Mouse (Mus musculus): ENCODE measurements around the gene Zgpat.

The Zgpat gene

GRCm38 (mm10) chr2:181364860-181365596, at the start of gene Zgpat, which contains the start of gene Arfrp1:
Gene Zgpat (plus strand): TSS chr2:181364928.
Gene Arfrp1 (minus strand): TSS chr2:181365404.
- peak; percentile 86 for DNase-seq

- DNase-seq: peak; percentile 72
These were observed 45.3 kb upstream of the Zgpat start, which contains the start of gene Rtel1 for GRCm38 (mm10) chr2:181319248-181320102. Gene Rtel1 (plus strand): TSS chr2:181319739.

- DNase-seq: no peak
These were observed 44.6 kb upstream of the Zgpat start for GRCm38 (mm10) chr2:181320103-181320499.

- no peak for DNase-seq
These were observed 42.6 kb upstream of the Zgpat start for GRCm38 (mm10) chr2:181322136-181322535.

GRCm38 (mm10) chr2:181326098-181326497, 38.6 kb upstream of the Zgpat start:
- no peak for DNase-seq

- DNase-seq: no peak
These were observed 32.2 kb upstream of the Zgpat start for GRCm38 (mm10) chr2:181332542-181332941.

- peak; percentile 49 for DNase-seq
These were observed 30.7 kb upstream of the Zgpat start for GRCm38 (mm10) chr2:181334023-181334422.

GRCm38 (mm10) chr2:181340426-181340825, 24.3 kb upstream of the Zgpat start:
- DNase-seq: no peak

GRCm38 (mm10) chr2:181342766-181343165, 22.0 kb upstream of the Zgpat start:
- DNase-seq: no peak

- no peak for DNase-seq
These were observed 7.9 kb upstream of the Zgpat start for GRCm38 (mm10) chr2:181356780-181357179.

GRCm38 (mm10) chr2:181363946-181364345, 782 bp upstream of the Zgpat start:
- DNase-seq: no peak

GRCm38 (mm10) chr2:181364487-181364859, 255 bp upstream of the Zgpat start:
- DNase-seq: no peak

- no peak for DNase-seq
These were observed 937 bp downstream of the Zgpat start for GRCm38 (mm10) chr2:181365655-181366075.

- DNase-seq: no peak
These were observed 5.3 kb downstream of the Zgpat start for GRCm38 (mm10) chr2:181370001-181370400.

GRCm38 (mm10) chr2:181375787-181376186, 11.1 kb downstream of the Zgpat start:
- DNase-seq: no peak

GRCm38 (mm10) chr2:181377230-181377629, 12.5 kb downstream of the Zgpat start:
- no peak for DNase-seq

GRCm38 (mm10) chr2:181378701-181379100, 14.0 kb downstream of the Zgpat start:
- DNase-seq: no peak

- no peak for DNase-seq
These were observed 15.1 kb downstream of the Zgpat start, which contains the start of gene Lime1 for GRCm38 (mm10) chr2:181379778-181380177. Gene Lime1 (plus strand): TSS chr2:181380078.

- DNase-seq: no peak
These were observed 15.5 kb downstream of the Zgpat start for GRCm38 (mm10) chr2:181380251-181380650.

- no peak for DNase-seq
These were observed 16.4 kb downstream of the Zgpat start for GRCm38 (mm10) chr2:181381107-181381506.

- DNase-seq: no peak
These were observed 17.0 kb downstream of the Zgpat start for GRCm38 (mm10) chr2:181381631-181382306.

GRCm38 (mm10) chr2:181384463-181384862, 19.7 kb downstream of the Zgpat start:
- DNase-seq: no peak

- no peak for DNase-seq
These were observed 20.2 kb downstream of the Zgpat start for GRCm38 (mm10) chr2:181384919-181385391.
